Mouse (Mus musculus): ENCODE measurements around the gene Nol8. TPM values are rescaled to one million over a fixed set of nuclear protein-coding genes. Genes with fewer than 3 reads are reported as not detected.
A peak's percentile ranks its signal among the peaks of the same experiment; 100 is the strongest.

Nol8 gene
- total and polyA plus RNA-seq, 3 experiments, result 3.0 to 90.0 (median 59.2) TPM

DNA sequence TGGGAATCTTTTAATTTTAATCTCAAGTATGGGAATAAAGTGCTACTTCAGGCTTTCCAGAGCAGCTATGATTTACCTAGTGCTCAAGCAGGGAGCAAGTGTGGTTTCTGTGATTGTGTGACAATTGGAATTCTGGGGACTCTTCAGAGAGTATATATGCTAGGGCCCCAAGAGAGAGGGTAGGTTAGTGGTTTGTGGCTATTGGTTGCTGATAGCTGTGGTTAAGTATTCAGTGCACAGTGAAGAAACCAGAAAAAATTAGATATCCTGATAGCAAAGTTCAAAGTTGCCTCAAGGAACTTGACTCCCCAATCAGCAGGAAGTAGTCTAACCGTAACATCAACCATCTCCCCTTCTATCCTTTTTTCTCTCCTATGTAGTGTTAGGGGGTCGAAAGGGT is 24.9 kb downstream of the Nol8 start:
- DNase-seq (ENCODE audit: low spot score), result no peak
- Histone ChIP-seq H3K9me3 (replicated peaks) (no peaks in the 10 kb centered on the region), H3K4me3 (ENCODE audit: low read depth, low read length) (no peak overlapping the region), H3K27me3 (ENCODE audit: insufficient read depth, low read length) (no peaks in the 10 kb centered on the region), H3K4me1 (ENCODE audit: insufficient read depth, low read depth, low read length) (peaks cover 4% of the 10 kb centered on the region; the same call in 1 of the 2 replicates), H3K36me3 (replicated peaks) (peaks cover 65% of the 10 kb centered on the region)
- TF ChIP-seq POLR2AphosphoS5 (IDR thresholded peaks at IDR 0.05; ENCODE audit: insufficient replicate concordance, low read depth, low read length) (no peak), GATA1 (IDR thresholded peaks at IDR 0.05; ENCODE audit: borderline replicate concordance, low read length) (no peak), TAL1 (conservative IDR thresholded peaks at IDR 0.05; ENCODE audit: low read depth, low read length) (no peak), GATA2 (IDR thresholded peaks at IDR 0.05; ENCODE audit: borderline replicate concordance, low read depth, low read length) (no peak)
- ATAC-seq (ENCODE audit: extremely low read depth, insufficient number of reproducible peaks, low FRiP score, poor library complexity, severe bottlenecking), result no peak

DNA sequence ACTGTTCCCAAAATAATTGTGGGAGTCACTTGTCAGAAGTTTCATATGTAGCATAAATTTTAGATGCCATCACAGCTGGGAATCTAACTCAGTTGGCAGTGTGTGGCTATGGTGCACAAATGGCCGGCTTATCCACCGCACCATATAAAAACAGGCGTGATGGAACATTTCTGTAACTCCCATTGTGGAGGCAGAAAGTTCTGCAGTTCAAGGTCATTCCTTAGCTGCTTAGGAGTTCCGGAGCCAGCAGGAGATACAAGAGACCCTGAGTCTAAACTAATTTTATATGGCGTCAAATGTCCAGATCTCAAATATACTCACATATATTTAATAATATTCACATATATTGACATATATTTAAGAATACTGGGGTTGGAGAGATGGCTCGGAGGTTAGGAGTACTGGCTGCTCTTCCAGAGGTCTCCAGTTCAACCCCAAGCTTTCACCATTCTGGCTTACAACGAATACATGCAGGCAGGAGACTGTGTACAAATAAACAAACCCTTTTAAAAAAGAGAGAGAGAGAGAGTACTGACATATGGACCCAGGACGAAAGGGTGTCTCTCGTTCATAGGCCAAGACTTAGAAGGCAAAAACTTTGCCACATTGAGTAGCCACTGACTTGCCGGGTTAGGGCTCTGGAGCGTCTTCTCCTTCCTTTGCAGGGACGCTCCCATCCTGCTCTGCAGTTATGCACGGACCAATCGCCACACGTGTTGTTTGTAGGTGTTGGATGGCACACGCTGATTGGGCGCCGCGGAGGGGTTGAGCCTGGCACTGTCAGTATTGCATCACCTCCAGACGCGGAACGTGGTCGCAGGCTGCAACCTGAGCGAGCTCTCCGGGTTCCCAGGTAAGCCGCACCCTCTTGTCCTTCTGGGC is 28.7 kb downstream of the Nol8 start, which contains the start of gene Iars:
Gene Iars, plus strand, starts transcription at position 750 of the 882 bp plus-strand sequence.
- no peaks in the 10 kb centered on the region for H3K9me3 ChIP-seq (replicated peaks)
- peaks cover 62% of the 10 kb centered on the region for H3K36me3 ChIP-seq (replicated peaks)
- no peak for TF ChIP-seq GATA2 (IDR thresholded peaks at IDR 0.05; ENCODE audit: borderline replicate concordance, low read depth, low read length)
- TF ChIP-seq GATA1 (IDR thresholded peaks at IDR 0.05; ENCODE audit: borderline replicate concordance, low read length), result no peak
- no peak for TF ChIP-seq TAL1 (conservative IDR thresholded peaks at IDR 0.05; ENCODE audit: low read depth, low read length)
- no peak for TF ChIP-seq CTCF (IDR thresholded peaks at IDR 0.05; ENCODE audit: low read depth, low read length)
- no peaks in the 10 kb centered on the region for H3K27me3 ChIP-seq (ENCODE audit: insufficient read depth, low read length)
- DNase-seq (ENCODE audit: low spot score) (peak; percentile 99), ATAC-seq (ENCODE audit: extremely low read depth, insufficient number of reproducible peaks, low FRiP score, poor library complexity, severe bottlenecking) (peak; percentile 99)
- peak within 1 kb of the TSS; percentile 89 for H3K4me3 ChIP-seq (ENCODE audit: low read depth, low read length)
- H3K4me1 ChIP-seq (ENCODE audit: insufficient read depth, low read depth, low read length), result peaks cover 32% of the 10 kb centered on the region

DNA sequence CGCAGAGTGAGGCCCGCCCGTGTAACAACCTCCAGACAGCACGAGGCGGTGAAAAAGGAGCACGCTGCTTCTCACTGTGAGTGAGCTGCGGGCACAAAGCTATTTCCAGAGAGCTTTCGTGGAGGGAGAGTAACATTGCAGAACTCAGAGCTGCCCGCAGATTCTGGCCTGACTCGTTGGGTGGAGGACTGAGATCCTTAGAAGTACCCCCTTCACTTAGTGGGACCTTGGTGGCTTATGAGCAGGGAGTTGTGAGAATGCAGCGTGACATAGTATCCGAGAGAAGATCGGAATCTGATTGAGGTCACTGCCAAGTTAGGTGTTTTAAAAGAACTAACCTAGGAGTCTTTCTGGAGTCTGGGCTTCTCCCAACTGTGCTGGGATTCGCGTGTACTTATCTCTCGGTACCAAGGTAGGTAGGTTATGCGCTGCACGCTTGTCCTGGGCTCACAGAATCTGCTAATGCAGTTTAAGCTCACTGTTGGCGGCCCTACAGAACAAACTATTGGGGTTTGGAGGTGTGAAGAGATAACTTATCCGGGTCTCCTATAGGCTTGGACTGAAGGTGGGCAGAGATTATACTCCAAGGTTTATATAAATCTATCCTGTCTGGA is 29.5 kb downstream of the Nol8 start:
- Histone ChIP-seq H3K36me3 (replicated peaks) (peaks cover 62% of the 10 kb centered on the region), H3K27me3 (ENCODE audit: insufficient read depth, low read length) (no peaks in the 10 kb centered on the region), H3K4me3 (ENCODE audit: low read depth, low read length) (peak overlapping the region; percentile 89), H3K9me3 (replicated peaks) (no peaks in the 10 kb centered on the region), H3K4me1 (ENCODE audit: insufficient read depth, low read depth, low read length) (peaks cover 31% of the 10 kb centered on the region)
- DNase-seq (ENCODE audit: low spot score) (peak; percentile 11), ATAC-seq (ENCODE audit: extremely low read depth, insufficient number of reproducible peaks, low FRiP score, poor library complexity, severe bottlenecking) (no peak)
- TF ChIP-seq GATA2 (IDR thresholded peaks at IDR 0.05; ENCODE audit: borderline replicate concordance, low read depth, low read length) (no peak), TAL1 (conservative IDR thresholded peaks at IDR 0.05; ENCODE audit: low read depth, low read length) (no peak), GATA1 (IDR thresholded peaks at IDR 0.05; ENCODE audit: borderline replicate concordance, low read length) (no peak)

DNA sequence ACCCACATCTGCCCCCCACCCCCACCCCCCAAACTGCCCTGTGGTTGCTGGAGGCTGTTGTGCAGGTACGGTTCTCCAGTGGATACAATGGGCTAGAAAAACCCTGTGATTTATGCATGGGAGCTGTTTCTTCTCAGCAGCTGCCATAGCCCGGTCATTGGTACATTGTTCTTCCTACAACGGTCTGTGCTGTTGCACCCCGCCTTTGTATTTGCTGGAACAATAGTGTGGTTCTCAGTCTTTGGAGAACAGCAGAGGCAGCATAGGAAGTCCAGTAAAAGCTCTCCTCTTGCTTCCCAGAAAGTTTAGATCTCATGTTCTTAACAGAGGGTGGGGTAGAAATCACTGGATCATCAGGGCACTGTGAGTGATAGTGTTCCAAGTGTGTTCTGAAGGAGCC is 31.4 kb downstream of the Nol8 start:
- H3K27me3 ChIP-seq (ENCODE audit: insufficient read depth, low read length), result no peaks in the 10 kb centered on the region
- TF ChIP-seq GATA2 (IDR thresholded peaks at IDR 0.05; ENCODE audit: borderline replicate concordance, low read depth, low read length), result no peak
- no peak for TF ChIP-seq GATA1 (IDR thresholded peaks at IDR 0.05; ENCODE audit: borderline replicate concordance, low read length)
- no peak for TF ChIP-seq CTCF (IDR thresholded peaks at IDR 0.05; ENCODE audit: low read depth, low read length)
- TF ChIP-seq TAL1 (conservative IDR thresholded peaks at IDR 0.05; ENCODE audit: low read depth, low read length), result no peak
- peaks cover 67% of the 10 kb centered on the region for H3K36me3 ChIP-seq (replicated peaks)
- ATAC-seq (ENCODE audit: extremely low read depth, insufficient number of reproducible peaks, low FRiP score, poor library complexity, severe bottlenecking), result no peak
- no peak overlapping the region; the same call in 1 of the 2 replicates for H3K4me3 ChIP-seq (ENCODE audit: low read depth, low read length)
- DNase-seq (ENCODE audit: low spot score), result no peak
- H3K4me1 ChIP-seq (ENCODE audit: insufficient read depth, low read depth, low read length), result peaks cover 29% of the 10 kb centered on the region
- H3K9me3 ChIP-seq (replicated peaks), result no peaks in the 10 kb centered on the region

DNA sequence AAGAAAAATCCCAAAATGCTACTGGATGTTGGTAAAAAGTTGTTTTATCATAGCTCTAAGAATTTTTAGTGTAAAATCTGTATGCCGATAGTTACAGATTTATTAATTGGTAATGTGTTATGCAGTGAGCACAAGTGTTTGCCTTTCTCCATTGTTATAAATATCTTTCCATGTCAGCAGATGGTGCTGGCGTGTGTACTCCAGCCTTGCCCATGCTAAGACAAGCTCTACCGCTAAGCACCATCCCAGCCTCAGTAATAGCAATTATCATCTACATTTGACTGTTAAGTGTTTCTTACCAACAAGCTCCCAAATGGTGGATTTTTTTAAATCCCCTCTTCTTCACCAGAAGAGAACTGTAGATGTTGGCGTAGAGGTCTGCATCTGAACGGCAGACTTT is 38.2 kb downstream of the Nol8 start:
- TF ChIP-seq GATA2 (IDR thresholded peaks at IDR 0.05; ENCODE audit: borderline replicate concordance, low read depth, low read length) (no peak), POLR2AphosphoS5 (IDR thresholded peaks at IDR 0.05; ENCODE audit: insufficient replicate concordance, low read depth, low read length) (no peak), CTCF (IDR thresholded peaks at IDR 0.05; ENCODE audit: low read depth, low read length) (no peak), GATA1 (IDR thresholded peaks at IDR 0.05; ENCODE audit: borderline replicate concordance, low read length) (no peak), TAL1 (conservative IDR thresholded peaks at IDR 0.05; ENCODE audit: low read depth, low read length) (no peak)
- no peak for ATAC-seq (ENCODE audit: extremely low read depth, insufficient number of reproducible peaks, low FRiP score, poor library complexity, severe bottlenecking)
- peaks cover 75% of the 10 kb centered on the region for H3K36me3 ChIP-seq (replicated peaks)

DNA sequence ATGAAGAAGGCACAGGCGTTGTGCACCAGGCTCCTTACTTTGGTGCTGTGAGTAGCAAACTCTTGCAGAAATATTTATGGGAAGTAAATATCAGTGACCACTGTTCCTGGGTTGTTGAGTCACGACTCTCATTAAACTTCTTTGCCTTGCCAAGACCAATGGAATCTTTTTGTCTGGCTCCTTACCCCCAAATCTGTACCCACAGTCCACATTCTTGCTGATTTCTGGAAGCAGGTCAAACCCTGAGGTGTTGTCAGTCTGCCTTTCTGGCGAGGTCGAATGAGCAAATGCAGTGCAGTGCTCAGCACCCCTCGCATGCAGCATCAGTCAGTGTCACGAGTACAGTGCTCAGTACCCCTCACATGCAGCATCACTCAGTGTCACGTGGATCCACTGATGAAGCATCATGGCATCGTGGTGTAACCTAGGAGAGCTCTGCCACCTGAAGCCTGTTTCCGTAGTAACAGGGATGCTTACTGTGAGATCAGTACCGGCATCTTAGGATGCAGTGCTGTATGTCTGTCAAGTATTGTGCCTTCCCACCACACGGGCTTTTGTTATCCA is 50.4 kb downstream of the Nol8 start:
- Histone ChIP-seq H3K4me3 (ENCODE audit: low read depth, low read length) (no peak overlapping the region), H3K4me1 (ENCODE audit: insufficient read depth, low read depth, low read length) (peaks cover 7% of the 10 kb centered on the region), H3K9me3 (replicated peaks) (no peaks in the 10 kb centered on the region), H3K27me3 (ENCODE audit: insufficient read depth, low read length) (no peaks in the 10 kb centered on the region), H3K36me3 (replicated peaks) (peaks cover 82% of the 10 kb centered on the region)
- DNase-seq (ENCODE audit: low spot score) (no peak), ATAC-seq (ENCODE audit: extremely low read depth, insufficient number of reproducible peaks, low FRiP score, poor library complexity, severe bottlenecking) (no peak)
- no peak for TF ChIP-seq CTCF (IDR thresholded peaks at IDR 0.05; ENCODE audit: low read depth, low read length)

More for the DNA sequence above, 38.2 kb downstream of the Nol8 start:
- no peak for DNase-seq (ENCODE audit: low spot score)
- Histone ChIP-seq H3K4me1 (ENCODE audit: insufficient read depth, low read depth, low read length) (peaks cover 5% of the 10 kb centered on the region; the same call in 1 of the 2 replicates), H3K27me3 (ENCODE audit: insufficient read depth, low read length) (no peaks in the 10 kb centered on the region), H3K4me3 (ENCODE audit: low read depth, low read length) (no peak overlapping the region), H3K9me3 (replicated peaks) (no peaks in the 10 kb centered on the region)

Data from G1E (cell line).